Mouse (Mus musculus) forebrain, embryonic 11.5 days (tissue): ENCODE results near the gene App. TPM values are rescaled to one million over a fixed set of nuclear protein-coding genes. Genes with fewer than 3 reads are reported as not detected.

Experiments used
- ATAC-seq: fragments of 200-750 bp; cut with Nextera tagmentation; replicated peaks from 2 replicates; pipeline ENCODE4 v1.8.0; 2017; ENCODE audit warnings: moderate TSS enrichment; ENCODE audit not compliant: low FRiP score
- DNase-seq: peaks from one replicate; pipeline ENCODE4 v3.0.0-alpha.2; 2017; ENCODE audit warnings: low spot score
- H3K27ac ChIP-seq: fragments of 300-500 bp; sonication (generic); 2 replicates; pipeline ENCODE4 v1.5.1; 2014; ENCODE audit warnings: low read depth, low read length
- H3K27me3 ChIP-seq: fragments of 300-500 bp; sonication (generic); 2 replicates; pipeline ENCODE4 v1.6.1; 2014; ENCODE audit warnings: mild to moderate bottlenecking, low read length, mixed read lengths; ENCODE audit not compliant: control insufficient read depth, insufficient read depth
- H3K36me3 ChIP-seq: fragments of 300-500 bp; sonication (generic); 2 replicates; pipeline ENCODE4 v1.6.1; 2014; ENCODE audit warnings: mild to moderate bottlenecking, low read length, moderate library complexity, mixed read lengths; ENCODE audit not compliant: control insufficient read depth, insufficient read depth
- H3K4me1 ChIP-seq: fragments of 300-500 bp; sonication (generic); replicated peaks from 2 replicates; pipeline ENCODE4 v1.6.1; 2014; ENCODE audit warnings: low read length, mixed read lengths; ENCODE audit not compliant: control insufficient read depth, insufficient read depth
- H3K4me2 ChIP-seq: fragments of 300-500 bp; sonication (generic); 2 replicates; pipeline ENCODE4 v1.6.1; 2014; ENCODE audit warnings: low read depth, mild to moderate bottlenecking, low read length, moderate library complexity, mixed read lengths; ENCODE audit not compliant: severe bottlenecking
- H3K4me3 ChIP-seq: fragments of 300-500 bp; sonication (generic); 2 replicates; pipeline ENCODE4 v1.5.1; 2014; ENCODE audit warnings: low read depth, low read length
- H3K9ac ChIP-seq: fragments of 300-500 bp; sonication (generic); 2 replicates; pipeline ENCODE4 v1.6.1; 2014; ENCODE audit warnings: low read length
- H3K9me3 ChIP-seq: fragments of 300-500 bp; sonication (generic); 2 replicates; pipeline ENCODE4 v1.6.1; 2016; ENCODE audit warnings: low read length, mixed read lengths; ENCODE audit not compliant: control insufficient read depth
- WGBS: fragments of 180-500 bp; shearing (Covaris S2); extraction: QIAGEN DNeasy Blood & Tissue Kit; methylation state at CpG from one replicate; pipeline ENCODE4 v1.1.7; 2014; 5-methylcytosine and 5-hydroxymethylcytosine counted together
- polyA plus RNA-seq: library from polyadenylated mRNA; unstranded; fragments of >200 nt; fragmentation: Nextera tagmentation; extraction: Ambion mirVana; gene quantifications from 2 replicates; pipeline ENCODE4 v1.2.1, GENCODE M21; 2014

App gene
- polyA plus RNA-seq, 1 experiment from 2014 or later = 134 TPM

DNA sequence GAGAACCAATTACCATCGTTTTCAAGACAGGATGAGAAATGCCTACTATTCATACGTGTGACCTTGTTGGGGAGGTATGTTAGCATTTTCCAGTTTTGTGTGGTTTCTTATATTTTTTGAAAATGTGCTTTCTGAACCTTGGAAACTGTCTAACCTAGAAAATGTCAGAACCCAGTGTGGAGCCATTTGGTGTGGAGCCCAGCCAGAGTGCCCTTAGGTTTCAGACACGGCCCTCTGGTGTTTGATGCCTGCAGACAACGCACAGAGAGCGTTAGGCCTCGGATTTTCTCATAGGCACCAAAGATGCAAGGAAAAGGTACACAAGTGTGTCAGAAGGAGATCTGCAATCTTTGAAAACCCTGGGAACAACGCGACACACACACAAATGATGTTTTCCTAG lies 134.8 kb downstream of the App start:
- Histone ChIP-seq H3K4me3 (no peak overlapping the region), H3K9me3 (no peaks in the 10 kb centered on the region), H3K4me2 (no peak overlapping the region), H3K36me3 (no peaks in the 10 kb centered on the region), H3K9ac (no peak overlapping the region), H3K27ac (no peak overlapping the region), H3K4me1 (peaks cover 2% of the 10 kb centered on the region; the same call in 1 of the 2 replicates), H3K27me3 (no peaks in the 10 kb centered on the region)
- no peak for DNase-seq
- 92% methylated on average over 8 of the region's 8 CpGs for WGBS
- ATAC-seq = no peak

GRCm38 (mm10) chr16:85037969-85038644 lies 135.5 kb downstream of the App start:
- no peaks in the 10 kb centered on the region for H3K36me3 ChIP-seq
- ATAC-seq (no peak), DNase-seq (no peak)
- H3K9ac ChIP-seq = no peak overlapping the region
- no peak overlapping the region for H3K4me3 ChIP-seq
- H3K4me1 ChIP-seq = peaks cover 2% of the 10 kb centered on the region; the same call in 1 of the 2 replicates
- no peak overlapping the region for H3K27ac ChIP-seq
- WGBS = 88% methylated on average over 10 of the region's 10 CpGs
- no peaks in the 10 kb centered on the region for H3K27me3 ChIP-seq
- H3K9me3 ChIP-seq = no peaks in the 10 kb centered on the region
- no peak overlapping the region for H3K4me2 ChIP-seq

DNA sequence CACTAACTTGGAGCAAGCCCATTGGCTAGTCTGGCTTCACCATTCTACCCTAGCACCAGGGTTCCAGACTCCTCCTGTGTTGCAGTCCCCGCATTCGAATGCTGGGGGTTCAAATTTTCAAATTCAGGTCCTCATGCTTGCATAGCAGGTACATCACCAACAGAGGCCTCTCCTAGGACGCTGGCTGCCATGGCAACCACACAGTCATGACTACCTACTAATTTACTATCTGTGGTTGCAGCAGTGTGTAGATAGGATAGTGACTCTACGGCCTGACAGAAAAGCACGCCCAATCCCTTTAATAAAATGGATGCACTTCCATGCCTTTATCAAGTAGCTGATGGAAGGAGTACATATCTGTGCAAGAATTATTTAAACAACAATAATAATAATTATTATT lies 137.8 kb downstream of the App start:
- H3K27ac ChIP-seq = no peak overlapping the region
- no peak overlapping the region for H3K4me3 ChIP-seq
- no peak overlapping the region for H3K9ac ChIP-seq
- H3K4me1 ChIP-seq = no peaks in the 10 kb centered on the region
- H3K9me3 ChIP-seq = no peaks in the 10 kb centered on the region
- H3K36me3 ChIP-seq = no peaks in the 10 kb centered on the region; the same call in 1 of the 2 replicates
- ATAC-seq (no peak; the same call in 1 of the 2 replicates), DNase-seq (no peak)
- H3K27me3 ChIP-seq = no peaks in the 10 kb centered on the region
- H3K4me2 ChIP-seq = no peak overlapping the region
- 87% methylated on average over 5 of the region's 5 CpGs for WGBS

GRCm38 (mm10) chr16:85033747-85034146 lies 139.8 kb downstream of the App start:
- WGBS = 92% methylated on average over 5 of the region's 5 CpGs
- Histone ChIP-seq H3K9ac (no peak overlapping the region), H3K27me3 (no peaks in the 10 kb centered on the region), H3K27ac (no peak overlapping the region), H3K36me3 (peaks cover 3% of the 10 kb centered on the region; the same call in 1 of the 2 replicates), H3K4me3 (no peak overlapping the region), H3K4me1 (no peaks in the 10 kb centered on the region), H3K9me3 (no peaks in the 10 kb centered on the region), H3K4me2 (no peak overlapping the region)
- ATAC-seq (no peak), DNase-seq (no peak)

DNA sequence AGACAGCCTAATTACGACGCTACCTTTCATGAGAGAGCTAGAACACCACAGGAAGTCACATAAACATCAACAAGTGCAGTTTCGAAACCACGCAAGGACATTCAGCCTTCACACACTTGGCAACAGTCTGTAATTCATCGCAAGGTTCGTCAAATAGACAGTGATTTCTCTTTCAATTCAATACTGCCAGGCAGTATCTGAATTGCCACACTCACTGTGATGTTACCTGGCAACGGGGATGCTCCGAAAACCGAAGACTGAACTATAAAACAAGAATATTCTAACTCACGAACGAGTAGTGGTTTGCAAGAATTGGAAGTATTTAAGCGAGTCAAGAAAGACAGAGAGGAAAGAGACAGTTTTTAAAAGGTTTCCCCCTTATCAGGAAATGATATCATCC lies 142.8 kb downstream of the App start:
- DNase-seq (no peak), ATAC-seq (no peak)
- H3K4me3 ChIP-seq = no peak overlapping the region
- H3K36me3 ChIP-seq = peaks cover 3% of the 10 kb centered on the region; the same call in 1 of the 2 replicates
- H3K9me3 ChIP-seq = no peaks in the 10 kb centered on the region
- H3K4me2 ChIP-seq = no peak overlapping the region
- no peak overlapping the region for H3K9ac ChIP-seq
- 94% methylated on average over 12 of the region's 12 CpGs for WGBS
- H3K4me1 ChIP-seq = no peaks in the 10 kb centered on the region
- H3K27me3 ChIP-seq = no peaks in the 10 kb centered on the region
- no peak overlapping the region for H3K27ac ChIP-seq

- no peak overlapping the region for H3K9ac ChIP-seq
- H3K4me1 ChIP-seq = no peaks in the 10 kb centered on the region
- no peaks in the 10 kb centered on the region for H3K27me3 ChIP-seq
- H3K4me2 ChIP-seq = no peak overlapping the region
- ATAC-seq (no peak), DNase-seq (no peak)
- no peaks in the 10 kb centered on the region for H3K9me3 ChIP-seq
- WGBS = 84% methylated on average over 4 of the region's 4 CpGs
- peaks cover 8% of the 10 kb centered on the region for H3K36me3 ChIP-seq
- no peak overlapping the region for H3K27ac ChIP-seq
- H3K4me3 ChIP-seq = no peak overlapping the region
These were observed 145.2 kb downstream of the App start for GRCm38 (mm10) chr16:85028396-85028795.

DNA sequence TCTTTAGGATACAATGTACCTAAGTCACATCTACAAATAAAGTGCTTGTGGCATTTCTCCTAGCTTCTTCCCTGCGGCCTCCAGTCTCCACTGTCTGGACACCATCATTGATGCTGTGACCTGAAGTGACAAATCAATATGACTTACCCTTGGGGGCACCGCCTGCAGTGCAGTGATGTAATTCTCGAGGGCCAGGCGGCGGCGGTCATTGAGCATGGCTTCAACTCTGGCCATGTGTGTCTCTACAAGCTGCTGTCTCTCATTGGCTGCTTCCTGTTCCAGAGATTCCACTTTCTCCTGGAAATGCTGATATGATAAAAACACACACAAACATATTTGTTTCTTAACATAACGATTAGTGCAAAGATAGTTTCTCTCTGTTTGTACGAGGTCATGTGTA lies 148.9 kb downstream of the App start:
- ATAC-seq = no peak

DNA sequence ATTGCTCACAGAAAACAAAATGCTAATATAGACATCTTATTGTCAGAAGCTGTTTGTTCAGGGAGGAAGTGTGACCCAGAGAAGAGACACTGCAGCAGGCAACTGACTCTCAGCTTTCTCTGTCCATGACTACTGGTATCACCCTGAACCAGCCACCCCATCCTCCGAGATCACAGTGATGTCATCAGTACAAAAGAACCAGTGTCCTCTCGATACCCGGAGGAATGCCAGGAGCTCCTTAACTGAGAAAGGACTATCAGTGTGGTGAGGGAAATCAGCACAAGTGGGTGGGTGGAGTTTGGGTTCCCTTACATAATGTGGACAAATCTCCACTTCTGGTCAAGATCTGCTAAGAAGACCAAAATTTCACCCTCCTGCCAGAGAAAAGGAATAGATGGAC lies 150.5 kb downstream of the App start:
- WGBS = 91% methylated on average over 3 of the region's 3 CpGs
- DNase-seq (no peak), ATAC-seq (no peak)
- Histone ChIP-seq H3K36me3 (peaks cover 5% of the 10 kb centered on the region), H3K27ac (no peak overlapping the region), H3K4me1 (peaks cover 2% of the 10 kb centered on the region; the same call in 1 of the 2 replicates), H3K9ac (no peak overlapping the region), H3K4me2 (no peak overlapping the region), H3K9me3 (no peaks in the 10 kb centered on the region), H3K4me3 (no peak overlapping the region), H3K27me3 (no peaks in the 10 kb centered on the region)

More for the DNA sequence above, 148.9 kb downstream of the App start:
- no peak for DNase-seq
- no peaks in the 10 kb centered on the region for H3K27me3 ChIP-seq
- H3K27ac ChIP-seq = no peak overlapping the region
- no peak overlapping the region for H3K4me2 ChIP-seq
- H3K36me3 ChIP-seq = peaks cover 6% of the 10 kb centered on the region
- no peak overlapping the region for H3K4me3 ChIP-seq
- H3K4me1 ChIP-seq = no peaks in the 10 kb centered on the region
- H3K9me3 ChIP-seq = no peaks in the 10 kb centered on the region
- H3K9ac ChIP-seq = no peak overlapping the region
- WGBS = 94% methylated on average over 8 of the region's 8 CpGs

GRCm38 (mm10) chr16:85020696-85021323 lies 152.8 kb downstream of the App start:
- H3K27ac ChIP-seq = no peak overlapping the region
- WGBS = 92% methylated on average over 9 of the region's 9 CpGs
- peaks cover 5% of the 10 kb centered on the region for H3K36me3 ChIP-seq
- no peak overlapping the region for H3K4me2 ChIP-seq
- H3K4me3 ChIP-seq = no peak overlapping the region
- H3K4me1 ChIP-seq = peaks cover 2% of the 10 kb centered on the region; the same call in 1 of the 2 replicates
- H3K9ac ChIP-seq = no peak overlapping the region
- no peaks in the 10 kb centered on the region for H3K9me3 ChIP-seq
- DNase-seq = no peak
- no peak for ATAC-seq
- H3K27me3 ChIP-seq = no peaks in the 10 kb centered on the region
